Mouse (Mus musculus) liver, postnatal 0 days (tissue): ENCODE data around the gene Lzic. TPM values are rescaled to one million over a fixed set of nuclear protein-coding genes. Genes with fewer than 3 reads are reported as not detected.

Experiments
- ATAC-seq: fragments of 200-750 bp; cut with Nextera tagmentation; 2 replicates; pipeline ENCODE4 v1.8.0; 2017; ENCODE audit warnings: mild to moderate bottlenecking, moderate library complexity
- DNase-seq: peaks from one replicate; pipeline ENCODE4 v3.0.0-alpha.2; 2016
- H3K27ac ChIP-seq: fragments of 300-500 bp; sonication (generic); 2 replicates; pipeline ENCODE4 v1.5.1; 2014; ENCODE audit warnings: antibody characterized with exemption, moderate library complexity, mild to moderate bottlenecking, low read depth
- H3K27me3 ChIP-seq: fragments of 300-500 bp; sonication (generic); 2 replicates; pipeline ENCODE4 v1.6.1; 2014; ENCODE audit warnings: low read length, control low read depth, mixed read lengths; ENCODE audit not compliant: insufficient read depth
- H3K36me3 ChIP-seq: fragments of 300-500 bp; sonication (generic); replicated peaks from 2 replicates; pipeline ENCODE4 v1.6.1; 2014; ENCODE audit warnings: mild to moderate bottlenecking, control low read depth, low read length, moderate library complexity, mixed read lengths; ENCODE audit not compliant: insufficient read depth
- H3K4me1 ChIP-seq: fragments of 300-500 bp; sonication (generic); 2 replicates; pipeline ENCODE4 v1.6.1; 2014; ENCODE audit warnings: antibody characterized with exemption, mild to moderate bottlenecking, control low read depth; ENCODE audit not compliant: insufficient read depth
- H3K4me2 ChIP-seq: fragments of 300-500 bp; sonication (generic); 2 replicates; pipeline ENCODE4 v1.6.1; 2014; ENCODE audit warnings: low read depth, mild to moderate bottlenecking, low read length, moderate library complexity, mixed read lengths
- H3K4me3 ChIP-seq: fragments of 300-500 bp; sonication (generic); 2 replicates; pipeline ENCODE4 v1.5.1; 2014; ENCODE audit warnings: low read depth, low read length
- H3K9ac ChIP-seq: fragments of 300-500 bp; sonication (generic); replicated peaks from 2 replicates; pipeline ENCODE4 v1.6.1; 2014; ENCODE audit warnings: mild to moderate bottlenecking, moderate library complexity
- H3K9me3 ChIP-seq: fragments of 300-500 bp; sonication (generic); 2 replicates; pipeline ENCODE4 v1.6.1; 2016; ENCODE audit warnings: mild to moderate bottlenecking, control low read depth, low read length, mixed read lengths
- CTCF ChIP-seq: sonication (generic); IDR thresholded peaks from 2 replicates; pipeline ENCODE4 v1.5.1; 2016; ENCODE audit warnings: antibody characterized with exemption, low read depth
- EP300 ChIP-seq: IDR thresholded peaks from 2 replicates; pipeline ENCODE4 v1.6.1; 2016; ENCODE audit warnings: antibody characterized with exemption, low read depth, mild to moderate bottlenecking
- WGBS: fragments of 180-500 bp; shearing (Covaris S2); extraction: QIAGEN DNeasy Blood & Tissue Kit; methylation state at CpG from one replicate; pipeline ENCODE4 v1.1.7; 2014; ENCODE audit not compliant: insufficient replicate concordance; 5-methylcytosine and 5-hydroxymethylcytosine counted together
- polyA plus RNA-seq: library from polyadenylated mRNA; unstranded; fragments of >200 nt; fragmentation: Nextera tagmentation; extraction: Ambion mirVana; gene quantifications from 2 replicates; pipeline ENCODE4 v1.2.1, GENCODE M21; 2015

Gene Lzic
- polyA plus RNA-seq, 1 experiment from 2014 or later = 8.2 TPM

GRCm38 (mm10) chr4:149504363-149504762 lies 19.3 kb downstream of the Lzic start:
- WGBS = 77% methylated on average over 5 of the region's 5 CpGs
- DNase-seq (no peak), ATAC-seq (no peak)
- Histone ChIP-seq H3K9me3 (no peaks in the 10 kb centered on the region), H3K36me3 (peaks cover 6% of the 10 kb centered on the region), H3K27ac (0 out of 2 replicates have a peak overlapping the region, but pooled peaks have one; percentile 16), H3K4me1 (no peaks in the 10 kb centered on the region), H3K4me3 (no peak overlapping the region), H3K27me3 (no peaks in the 10 kb centered on the region), H3K9ac (no peak overlapping the region), H3K4me2 (no peak overlapping the region)
- TF ChIP-seq CTCF (no peak), EP300 (no peak)

- Histone ChIP-seq H3K9ac (no peak overlapping the region), H3K27me3 (no peaks in the 10 kb centered on the region), H3K4me2 (no peak overlapping the region), H3K9me3 (no peaks in the 10 kb centered on the region), H3K4me1 (no peaks in the 10 kb centered on the region), H3K36me3 (peaks cover 6% of the 10 kb centered on the region), H3K4me3 (no peak overlapping the region), H3K27ac (0 out of 2 replicates have a peak overlapping the region, but pooled peaks have one; percentile 16)
- ATAC-seq = no peak
- no peak for DNase-seq
- WGBS = 39% methylated on average over 3 of the region's 3 CpGs
- no peak for TF ChIP-seq CTCF
- TF ChIP-seq EP300 = no peak
These were observed 19.8 kb downstream of the Lzic start for GRCm38 (mm10) chr4:149504858-149505257.

- WGBS = 72% methylated on average over 14 of the region's 15 CpGs
- no peak for DNase-seq
- H3K9me3 ChIP-seq = no peaks in the 10 kb centered on the region
- no peaks in the 10 kb centered on the region for H3K4me1 ChIP-seq
- no peak overlapping the region for H3K27ac ChIP-seq
- no peaks in the 10 kb centered on the region for H3K27me3 ChIP-seq
- H3K9ac ChIP-seq = no peak overlapping the region
- H3K4me3 ChIP-seq = no peak overlapping the region
- H3K36me3 ChIP-seq = peaks cover 5% of the 10 kb centered on the region
- ATAC-seq = no peak
- H3K4me2 ChIP-seq = no peak overlapping the region
- TF ChIP-seq EP300 (no peak), CTCF (no peak)
These were observed 20.4 kb downstream of the Lzic start for GRCm38 (mm10) chr4:149505261-149505967.

GRCm38 (mm10) chr4:149506904-149507303 lies 21.9 kb downstream of the Lzic start:
- 65% methylated on average over 3 of the region's 3 CpGs for WGBS
- Histone ChIP-seq H3K9ac (no peak overlapping the region), H3K27me3 (no peaks in the 10 kb centered on the region), H3K27ac (no peak overlapping the region), H3K4me2 (no peak overlapping the region), H3K4me3 (no peak overlapping the region), H3K4me1 (no peaks in the 10 kb centered on the region), H3K36me3 (no peaks in the 10 kb centered on the region), H3K9me3 (no peaks in the 10 kb centered on the region)
- no peak for TF ChIP-seq CTCF
- no peak for TF ChIP-seq EP300
- DNase-seq (no peak), ATAC-seq (no peak)

GRCm38 (mm10) chr4:149511221-149511646 lies 26.2 kb downstream of the Lzic start:
- WGBS = 32% methylated on average over 6 of the region's 6 CpGs
- ATAC-seq = peak; percentile 48; the same call in 1 of the 2 replicates

GRCm38 (mm10) chr4:149512072-149512471 lies 27.0 kb downstream of the Lzic start:
- Histone ChIP-seq H3K36me3 (no peaks in the 10 kb centered on the region), H3K27ac (no peak overlapping the region), H3K9me3 (no peaks in the 10 kb centered on the region), H3K4me3 (no peak overlapping the region), H3K4me2 (no peak overlapping the region), H3K9ac (no peak overlapping the region), H3K4me1 (no peaks in the 10 kb centered on the region), H3K27me3 (no peaks in the 10 kb centered on the region)
- DNase-seq (no peak), ATAC-seq (no peak)
- WGBS = 79% methylated on average over 7 of the region's 7 CpGs
- no peak for TF ChIP-seq EP300
- no peak for TF ChIP-seq CTCF

More at GRCm38 (mm10) chr4:149511221-149511646, 26.2 kb downstream of the Lzic start:
- Histone ChIP-seq H3K4me2 (no peak overlapping the region), H3K36me3 (no peaks in the 10 kb centered on the region), H3K9me3 (no peaks in the 10 kb centered on the region), H3K27ac (no peak overlapping the region), H3K27me3 (no peaks in the 10 kb centered on the region), H3K4me1 (no peaks in the 10 kb centered on the region), H3K9ac (no peak overlapping the region), H3K4me3 (no peak overlapping the region)
- no peak for DNase-seq
- TF ChIP-seq EP300 (no peak), CTCF (no peak)

GRCm38 (mm10) chr4:149515706-149516105 lies 30.7 kb downstream of the Lzic start:
- H3K36me3 ChIP-seq = no peaks in the 10 kb centered on the region
- ATAC-seq = no peak
- H3K27ac ChIP-seq = no peak overlapping the region
- no peak overlapping the region for H3K4me2 ChIP-seq
- no peak for DNase-seq
- no peak overlapping the region for H3K4me3 ChIP-seq
- H3K4me1 ChIP-seq = peaks cover 7% of the 10 kb centered on the region; the same call in 1 of the 2 replicates
- TF ChIP-seq CTCF = no peak
- H3K27me3 ChIP-seq = no peaks in the 10 kb centered on the region
- H3K9ac ChIP-seq = no peak overlapping the region
- WGBS = 86% methylated on average over 5 of the region's 5 CpGs
- no peaks in the 10 kb centered on the region for H3K9me3 ChIP-seq
